Mouse (Mus musculus): ENCODE results near the gene Abca17.

Gene Abca17

DNA sequence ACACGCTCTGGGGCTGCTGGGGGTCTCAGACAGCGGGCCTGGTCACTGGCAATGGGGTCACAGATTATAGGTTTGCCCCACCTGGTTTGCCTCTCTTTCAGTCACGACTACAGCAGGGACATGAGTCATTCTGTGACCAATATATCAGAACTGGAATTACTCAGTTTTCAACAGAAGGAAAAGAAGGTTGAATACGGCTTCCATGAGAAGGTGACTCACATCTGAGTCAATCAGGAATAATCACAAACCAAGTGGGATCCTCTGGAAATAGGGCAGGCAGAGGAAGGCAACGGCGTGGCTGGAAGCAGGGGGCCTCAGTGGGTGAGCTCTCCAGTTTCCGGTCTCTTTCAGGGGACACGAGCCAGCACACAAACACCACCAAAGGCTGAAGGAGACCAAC lies 106.8 kb downstream of the Abca17 start:
- intact Hi-C loops (cut with DNase I), result no loop called here

DNA sequence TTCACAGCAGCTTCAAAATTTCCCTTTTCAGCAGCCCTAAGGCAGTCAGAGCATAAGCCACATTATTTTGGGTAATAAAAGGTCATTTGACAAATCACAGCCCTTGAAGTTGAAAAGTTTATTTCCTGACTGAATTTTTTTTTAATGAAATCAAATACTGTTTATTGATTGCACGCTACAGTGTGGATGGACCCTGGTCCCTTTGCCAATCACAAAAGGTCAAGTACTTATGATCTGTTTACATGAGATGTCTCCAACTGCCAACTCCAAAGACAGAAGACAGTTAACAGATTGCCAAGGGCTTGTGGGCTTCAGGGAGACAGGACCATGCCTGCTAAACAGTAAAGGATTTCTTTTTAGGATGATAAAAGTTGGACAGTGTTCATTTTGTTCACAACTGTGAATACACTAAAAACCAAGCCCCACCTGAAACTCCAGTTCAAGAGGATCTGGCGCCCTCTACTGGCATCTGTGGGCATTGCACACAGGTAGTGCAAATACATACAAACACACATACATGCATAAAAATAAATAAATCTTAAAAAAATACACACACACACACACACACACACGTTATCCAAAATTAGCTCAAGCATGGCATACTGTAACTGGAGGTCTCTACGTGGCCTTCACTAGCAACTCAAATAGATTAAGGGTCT lies 107.4 kb downstream of the Abca17 start:
- intact Hi-C loops (cut with DNase I), result no loop called here

DNA sequence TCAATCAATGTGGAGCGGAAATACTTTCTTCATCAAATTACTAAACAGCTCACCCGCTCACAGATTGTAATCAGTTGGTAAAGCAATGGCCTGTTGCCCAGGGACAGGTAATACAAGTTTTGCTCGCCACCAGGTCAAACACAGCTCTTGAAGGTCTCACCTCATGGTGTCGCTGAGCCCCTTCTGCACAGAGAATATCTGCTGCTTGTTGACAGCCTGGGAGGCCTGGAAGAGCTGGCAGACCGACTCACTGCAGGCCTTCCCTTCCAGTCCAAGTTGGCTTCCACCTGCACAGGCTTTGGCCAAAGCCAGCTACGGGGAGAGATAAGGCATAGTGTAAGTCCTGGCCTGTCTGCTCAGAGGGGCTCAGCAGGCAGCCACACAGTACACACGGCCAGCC lies 113.9 kb downstream of the Abca17 start:
- intact Hi-C loops (cut with DNase I), result no loop called here

DNA sequence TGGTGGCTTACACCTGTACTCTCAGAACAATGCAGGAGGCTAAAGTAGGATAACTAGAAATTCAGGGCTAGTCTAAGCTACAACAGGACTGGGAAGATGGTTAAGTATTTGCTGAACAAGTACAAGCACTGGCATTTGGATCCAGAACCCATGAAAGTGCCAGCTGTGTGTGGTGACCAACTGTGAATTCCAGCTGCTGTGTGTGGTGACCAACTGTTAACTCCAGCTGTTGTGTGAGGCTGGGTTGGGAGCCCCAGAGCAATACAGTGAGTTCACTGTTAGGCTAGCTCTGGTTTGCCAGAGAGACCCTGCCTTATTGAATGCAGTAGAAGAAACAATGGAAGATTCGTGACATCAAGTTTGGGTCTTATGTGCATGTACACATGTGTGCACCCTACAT lies 114.4 kb downstream of the Abca17 start:
- intact Hi-C loops (cut with DNase I), result no loop called here

DNA sequence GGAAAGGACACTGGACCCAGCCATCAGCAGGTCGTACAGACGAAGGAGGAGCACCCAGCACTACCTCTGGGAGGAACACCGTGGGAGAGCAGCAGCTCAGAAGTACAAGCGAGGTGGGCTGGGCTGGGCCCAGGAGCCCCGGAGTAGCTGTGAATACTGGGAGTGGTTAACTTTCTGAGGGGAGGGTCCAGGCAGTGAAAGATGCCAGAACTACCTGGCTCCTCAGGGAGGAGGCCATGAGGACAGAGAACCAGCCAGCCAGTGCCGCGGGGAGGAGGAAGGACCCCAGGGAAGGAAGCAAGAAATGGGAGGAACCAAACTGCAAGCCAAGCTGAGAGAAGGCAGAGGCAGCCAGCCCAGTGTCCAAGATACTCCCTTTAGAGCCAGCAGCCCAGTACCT lies 122.9 kb downstream of the Abca17 start:
- intact Hi-C loops (cut with DNase I), result no loop called here

DNA sequence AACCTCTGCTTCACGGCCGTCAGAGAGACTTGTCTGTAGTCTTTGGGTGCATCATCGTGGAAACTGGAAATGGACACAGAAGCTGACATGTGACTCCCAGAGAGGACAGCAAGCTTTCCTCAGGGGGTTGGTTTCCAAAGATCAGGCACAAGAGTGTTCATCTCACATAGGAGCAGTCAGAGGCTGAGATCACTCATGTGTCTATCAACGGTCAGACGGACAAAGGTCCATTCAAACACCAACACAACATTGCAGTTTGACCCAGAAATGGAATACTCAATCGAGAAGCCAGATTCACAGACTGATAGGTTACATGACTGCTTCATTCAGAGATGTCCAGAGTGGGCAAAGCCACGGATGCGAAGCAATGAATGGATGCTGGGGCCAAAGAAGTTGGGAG lies 124.1 kb downstream of the Abca17 start:
- intact Hi-C loops (cut with DNase I), result no loop called here

DNA sequence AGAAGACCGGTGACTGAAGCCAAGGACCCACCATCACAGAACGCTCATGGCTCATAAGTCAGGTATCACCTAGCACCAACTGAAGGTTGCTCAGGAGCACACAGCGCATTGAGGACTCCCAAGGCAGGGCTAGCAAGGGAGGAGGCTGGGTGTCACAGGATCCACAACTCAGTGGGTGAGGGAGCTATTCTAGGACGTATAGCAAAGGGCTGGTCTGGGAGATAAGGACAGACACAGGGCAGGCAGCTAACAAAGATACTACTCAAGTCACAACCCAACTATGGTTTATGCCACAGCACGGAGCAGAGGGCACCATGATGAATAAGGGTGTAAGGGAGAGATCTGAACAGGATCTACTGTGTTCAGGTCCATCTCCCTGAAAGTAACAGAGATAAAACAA lies 125.0 kb downstream of the Abca17 start:
- intact Hi-C loops (cut with DNase I), result no loop called here

DNA sequence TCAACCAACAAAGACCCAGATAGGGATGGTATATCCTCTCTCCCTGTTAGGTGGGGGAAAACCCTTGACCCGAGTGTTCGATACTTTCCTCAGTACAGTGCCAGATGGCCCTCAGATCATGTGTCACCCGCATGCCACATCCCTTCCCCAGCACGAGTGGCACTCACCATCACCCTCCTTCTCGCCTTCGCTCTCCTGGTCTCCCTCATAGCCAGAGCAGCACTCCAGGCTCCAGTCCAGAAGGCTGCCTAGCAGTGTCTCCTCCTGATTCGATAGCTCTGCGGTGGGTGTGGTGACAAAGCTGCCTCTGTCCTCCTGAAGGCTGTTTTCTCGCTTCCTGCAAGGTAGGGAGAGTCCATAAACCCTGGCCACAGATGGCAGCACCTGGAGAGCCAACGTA lies 126.1 kb downstream of the Abca17 start:
- intact Hi-C loops (cut with DNase I), result no loop called here

DNA sequence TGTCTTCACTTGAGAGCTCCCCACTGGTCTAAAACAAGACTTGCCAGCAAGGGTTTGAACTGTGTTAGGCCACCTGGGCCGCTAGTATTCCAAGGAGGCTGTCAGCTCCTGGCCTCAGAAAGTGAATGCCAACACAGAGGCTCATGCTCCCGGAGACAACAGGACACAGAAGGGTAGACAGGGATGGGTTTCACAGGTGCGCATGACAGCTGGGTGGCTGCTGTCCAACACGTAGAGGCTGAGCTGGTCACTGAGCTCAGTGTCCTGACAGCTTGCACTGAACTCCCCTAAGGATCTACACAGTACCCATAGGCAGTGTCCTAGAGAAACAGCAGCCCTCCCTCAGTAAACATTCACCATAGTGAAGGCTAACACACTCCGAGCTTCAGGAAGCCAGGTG lies 127.4 kb downstream of the Abca17 start:
- intact Hi-C loops (cut with DNase I), result no loop called here

DNA sequence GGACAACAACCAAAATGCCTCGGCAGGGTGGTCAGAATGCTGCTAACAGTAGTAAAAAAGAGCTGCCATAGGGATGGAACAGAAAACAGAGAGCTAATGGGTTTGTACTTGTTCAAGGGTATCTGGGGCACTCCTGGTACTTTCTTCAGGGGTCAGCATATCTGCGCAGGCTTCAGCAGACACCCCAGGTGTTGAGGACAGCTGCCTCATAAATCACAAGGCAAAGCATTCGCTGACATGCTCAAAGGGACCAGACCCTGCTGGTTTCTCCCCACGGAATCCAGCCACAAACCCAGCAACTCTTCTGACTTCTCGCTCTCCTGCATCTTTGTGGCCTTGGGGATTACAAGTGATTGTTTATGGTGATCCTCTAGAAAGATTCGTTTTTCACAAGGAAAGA lies 128.2 kb downstream of the Abca17 start:
- intact Hi-C loops (cut with DNase I), result no loop called here

DNA sequence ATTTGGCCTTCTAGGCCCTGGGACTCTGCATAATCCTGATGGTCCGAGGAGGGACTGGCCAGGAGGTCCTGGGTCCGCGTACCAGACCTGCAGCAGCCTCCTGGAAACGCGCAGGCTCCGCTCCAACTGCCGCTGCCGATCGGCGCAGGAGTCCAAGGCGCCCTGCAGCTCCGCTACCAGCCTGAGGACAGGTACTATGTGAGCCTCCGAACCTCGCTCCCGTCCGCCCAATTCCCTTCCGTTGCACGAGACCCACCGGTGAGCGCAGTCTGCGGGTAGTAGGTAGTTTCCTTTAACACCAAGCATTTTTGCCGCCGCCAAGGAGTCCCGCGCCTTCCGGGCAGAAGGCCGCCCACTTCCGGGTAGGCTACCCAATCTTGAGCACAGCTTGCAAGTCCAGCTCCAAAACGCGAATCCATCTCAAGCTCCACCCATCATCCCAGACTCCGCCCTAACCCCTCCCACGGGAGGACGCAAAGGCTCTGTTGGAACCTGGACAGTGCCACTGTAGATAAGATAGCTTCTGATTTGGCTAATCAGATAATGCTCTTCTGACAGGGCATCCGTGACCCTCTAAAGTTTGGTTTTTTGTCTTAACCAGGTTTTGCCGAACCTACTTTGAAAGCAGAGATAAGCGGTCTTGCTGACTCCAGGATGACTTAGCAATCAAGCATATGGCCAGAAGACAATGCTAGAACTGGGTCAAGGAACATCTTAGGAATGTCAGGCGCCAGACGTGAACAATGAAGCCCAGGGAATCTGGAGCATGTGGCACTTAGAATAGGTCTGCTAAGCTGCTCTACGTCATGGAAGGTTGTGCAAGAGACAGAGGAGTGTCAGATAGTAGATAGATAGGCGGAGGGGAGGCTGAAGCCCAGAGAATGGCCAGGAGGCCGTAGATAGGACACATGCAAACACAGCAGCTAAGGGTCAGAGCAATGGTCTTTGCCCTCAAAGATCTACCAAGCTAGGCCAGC lies 130.1 kb downstream of the Abca17 start, which contains the start of gene Tedc2:
Gene Tedc2, minus strand, starts transcription at position 417 of the 977 bp plus-strand sequence.
- intact Hi-C loops (cut with DNase I), result no loop called here

DNA sequence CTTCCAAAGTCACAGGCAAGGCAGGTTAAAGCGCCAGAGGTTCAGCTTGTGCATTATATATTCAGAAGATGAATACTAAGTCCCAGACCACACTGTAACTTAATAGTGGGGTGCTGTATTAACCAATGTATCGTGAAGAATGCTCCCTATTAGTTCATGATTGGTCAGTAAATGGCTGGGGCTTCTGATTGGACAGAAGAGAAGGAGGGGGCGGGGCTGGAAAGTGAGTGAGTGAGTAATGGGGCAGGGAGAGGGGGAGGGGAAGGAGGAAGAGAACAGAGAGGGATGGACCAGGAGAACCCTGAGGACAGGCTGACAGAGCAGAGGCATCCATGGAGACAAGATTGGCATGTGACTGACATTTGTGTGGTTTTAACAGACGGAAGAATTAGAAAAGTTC lies 134.0 kb downstream of the Abca17 start:
- intact Hi-C loops (cut with DNase I), result no loop called here

Small RNAs within 50 kb of the gene (microRNA-seq; reads per million reads assigned to microRNA genes)
- gene Gm24427 (0 reads per million in 2 experiments), gene Mir5134 (0.23 to 0.49 reads per million in 2 experiments), gene Mir6965 (0 reads per million in 2 experiments)

Measured in adrenal gland (tissue).